Mouse (Mus musculus): ENCODE data around the gene Pdyn.

Pdyn gene

DNA sequence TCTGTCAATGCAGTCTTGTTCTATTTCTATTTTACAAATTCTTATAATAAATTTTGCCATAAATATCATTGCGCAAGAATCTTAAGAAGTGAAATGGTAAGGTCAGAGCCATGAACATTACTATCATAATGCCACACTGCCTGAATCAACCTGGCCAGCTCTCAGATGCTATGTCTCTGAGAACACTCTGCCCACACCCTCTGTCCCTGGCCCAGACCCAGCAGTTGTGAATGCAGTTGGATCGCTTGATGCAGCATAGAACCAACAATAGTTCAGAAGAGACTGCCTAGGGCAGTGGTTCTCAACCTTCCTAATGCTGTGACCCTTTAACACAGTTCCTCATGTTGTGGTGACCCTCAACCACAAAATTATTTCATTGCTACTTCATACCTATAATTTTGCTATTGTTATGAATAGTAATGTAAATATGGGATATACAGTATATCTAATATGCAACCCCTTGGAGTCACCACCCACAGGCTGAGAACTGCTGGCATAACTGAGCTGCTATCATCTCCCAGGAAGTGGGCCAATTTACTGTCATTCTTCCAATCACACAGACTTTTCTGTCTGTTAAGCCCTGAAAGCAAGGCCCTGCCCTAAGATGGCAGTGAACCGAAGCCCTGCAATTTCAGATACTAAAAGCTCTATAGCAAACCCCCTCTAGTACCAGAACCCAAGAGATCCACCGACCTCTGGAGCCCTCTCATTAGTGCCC lies 45.3 kb downstream of the Pdyn start:
- no peak for DNase-seq

DNA sequence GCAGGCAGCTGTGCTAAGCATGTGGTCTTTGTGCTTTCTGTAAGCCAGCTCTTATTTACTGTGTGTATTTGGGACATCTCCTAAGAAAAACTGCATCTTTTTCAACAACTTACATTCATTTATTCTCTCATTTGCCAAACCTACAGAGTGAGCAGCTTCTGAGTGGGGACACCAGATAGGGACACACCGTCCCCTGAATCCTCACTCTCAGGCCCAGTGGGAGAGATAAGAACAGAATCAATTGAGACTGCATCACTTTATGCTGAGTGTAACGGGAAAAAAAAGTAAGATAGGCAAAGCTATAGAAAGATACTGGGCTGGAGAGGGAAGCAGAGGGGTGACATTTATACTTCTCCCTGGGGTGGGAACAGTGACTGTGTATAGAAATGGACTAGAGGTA lies 46.0 kb downstream of the Pdyn start:
- DNase-seq = no peak

DNA sequence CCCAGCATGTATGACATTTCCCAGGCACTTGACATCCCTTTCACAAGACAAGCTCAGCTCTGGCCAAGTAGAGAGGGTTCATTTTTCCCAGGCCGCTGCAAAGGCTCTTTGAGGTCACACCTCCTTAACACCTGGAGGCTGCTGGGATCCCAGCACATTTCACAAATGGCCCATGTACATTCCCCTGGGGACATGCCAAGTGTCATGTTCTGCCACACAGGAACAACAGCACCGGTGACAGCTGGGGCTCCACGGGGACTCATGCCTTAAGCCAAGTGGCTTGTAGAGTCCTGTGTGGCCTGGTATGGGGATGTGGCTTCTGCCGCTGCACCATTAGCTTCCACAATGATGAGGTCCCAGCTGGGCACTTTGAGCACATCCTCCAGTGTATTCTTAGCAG lies 47.0 kb downstream of the Pdyn start:
- no peak for DNase-seq
